Mouse (Mus musculus): Measurements from ENCODE around the gene Brpf3. TPM values are rescaled to one million over a fixed set of nuclear protein-coding genes. Genes with fewer than 3 reads are reported as not detected.

Gene Brpf3
- 43.8 and 54.5 TPM in 2 replicates for polyA plus RNA-seq (2012; rRNA removed)

DNA sequence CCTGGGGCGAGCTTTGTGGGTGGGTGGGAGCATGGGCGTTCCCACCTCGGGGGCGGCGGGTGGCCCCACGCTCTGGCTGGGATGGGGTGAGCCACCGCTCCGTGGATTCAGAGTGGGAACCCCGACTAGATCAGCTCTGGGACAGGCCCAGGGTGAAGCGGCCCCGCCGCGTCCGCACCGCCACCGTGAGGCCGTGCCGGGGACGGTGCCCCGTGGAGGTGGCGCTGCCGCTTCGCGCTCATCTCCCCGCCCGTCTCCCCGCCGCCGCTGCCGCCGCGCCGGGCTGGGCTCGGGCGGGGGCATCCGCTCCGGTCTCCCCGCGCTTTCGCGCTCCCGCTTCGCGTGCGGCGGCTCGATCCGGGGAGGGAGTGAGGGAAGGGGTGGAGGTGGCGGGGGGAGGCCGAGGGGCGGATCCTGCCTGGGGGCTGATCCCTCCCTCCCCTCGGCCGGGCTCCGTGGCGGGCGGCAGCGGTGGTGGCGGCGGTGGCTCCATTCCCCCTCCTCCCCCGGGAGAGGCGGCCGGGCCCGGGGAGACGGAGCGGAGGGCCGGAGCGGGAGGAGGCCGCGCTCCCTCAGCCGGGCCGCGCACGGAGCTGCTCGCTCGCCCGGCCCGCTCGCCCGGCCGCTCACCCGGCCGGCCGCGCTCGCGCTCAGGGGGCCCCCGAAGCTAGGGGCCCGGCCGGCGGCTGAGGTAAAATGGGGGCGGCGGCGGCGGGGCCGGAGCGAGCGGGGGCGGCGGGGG is at the start of gene Brpf3:
TSS of gene Brpf3 (plus strand) at position 420 of the 742 bp plus-strand sequence.

DNA sequence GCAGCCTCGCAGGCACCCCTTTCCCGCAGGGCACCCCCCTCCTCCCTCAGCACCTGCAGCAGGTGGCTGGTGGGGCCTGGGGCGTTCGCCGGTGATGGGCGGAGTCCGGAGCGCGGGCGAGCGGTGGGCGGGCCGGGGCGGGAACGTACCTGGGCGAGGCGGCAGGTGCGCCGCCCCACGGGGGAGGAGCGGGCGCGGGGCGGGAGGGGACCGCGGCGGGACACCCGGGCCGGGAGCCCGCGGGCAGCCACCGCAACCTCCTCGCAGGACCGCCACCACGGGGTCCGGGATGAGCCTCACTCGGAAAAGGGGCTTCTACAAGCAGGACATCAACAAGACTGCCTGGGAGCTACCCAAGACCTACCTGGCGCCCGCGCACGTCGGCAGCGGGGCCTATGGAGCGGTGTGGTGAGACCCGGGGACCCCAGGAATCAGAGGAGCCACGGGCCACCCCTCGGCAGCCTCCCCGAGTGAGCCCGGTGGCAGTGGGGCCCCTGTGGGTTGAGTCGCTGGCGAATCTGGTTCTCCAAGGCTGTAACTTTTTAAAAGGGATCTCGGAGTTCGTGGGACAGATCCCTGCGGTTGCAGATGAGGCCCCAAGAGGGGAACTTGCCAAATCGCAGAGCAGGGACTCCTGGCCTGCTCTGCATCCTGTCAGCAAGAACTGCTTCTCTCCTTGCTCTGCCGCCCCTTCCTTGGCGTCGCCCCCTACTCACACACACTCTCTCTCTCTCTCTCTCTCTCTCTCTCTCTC is 31.6 kb upstream of the Brpf3 start, which contains the start of gene Mapk13:
TSS of gene Mapk13 (plus strand) at position 177 of the 754 bp plus-strand sequence.

DNA sequence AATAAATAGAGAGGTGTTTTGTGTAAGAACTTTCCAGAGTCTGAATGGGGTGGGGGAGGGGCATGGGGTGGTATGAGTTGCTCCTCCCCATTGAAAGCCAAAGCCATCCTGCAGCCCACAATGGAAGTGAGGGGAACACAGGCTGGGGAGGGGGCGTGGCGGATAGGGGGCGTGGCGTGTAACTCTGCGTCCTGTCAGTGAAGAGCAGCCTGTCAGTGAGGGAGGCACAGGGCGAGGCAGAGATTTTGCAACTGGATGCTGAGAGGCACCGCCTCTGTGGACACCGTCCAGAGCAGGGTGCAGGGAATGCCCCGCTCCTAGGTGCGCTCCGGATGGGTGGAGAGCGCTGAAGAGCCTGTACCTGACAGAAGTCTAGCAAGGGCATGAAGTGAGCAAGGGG is 57.3 kb downstream of the Brpf3 start, which contains the start of gene Pnpla1:
TSS of gene Pnpla1 (plus strand) at position 207 of the 400 bp plus-strand sequence.

Other genes starting within 250 kb of the Brpf3 start
- 7.8 and 39.7 TPM in 2 replicates for gene Clps, start 240.3 kb upstream of the Brpf3 start, polyA plus RNA-seq (2012; rRNA removed)
- not detected in 2 replicates for gene Lhfpl5, start 225.4 kb upstream of the Brpf3 start, polyA plus RNA-seq (2012; rRNA removed)
- gene Srpk1, start 178.4 kb upstream of the Brpf3 start, polyA plus RNA-seq (2012; rRNA removed) = 23.2 and 29.3 TPM in 2 replicates
- gene Slc26a8, start 110.9 kb upstream of the Brpf3 start, polyA plus RNA-seq (2012; rRNA removed) = 0.94 and 1.7 TPM in 2 replicates
- gene Mapk14, start 109.8 kb upstream of the Brpf3 start, polyA plus RNA-seq (2012; rRNA removed) = 82.6 and 83.3 TPM in 2 replicates
- 0.56 and 0.62 TPM in 2 replicates for gene AC170998.1, start 75.0 kb upstream of the Brpf3 start, polyA plus RNA-seq (2012; rRNA removed)
- 14.4 and 15.7 TPM in 2 replicates for gene Mapk13, start 31.8 kb upstream of the Brpf3 start, polyA plus RNA-seq (2012; rRNA removed)
- gene Pnpla1, start 57.3 kb downstream of the Brpf3 start, polyA plus RNA-seq (2012; rRNA removed) = 0.08 TPM in 1 of 2 replicates, not detected in the other
- 0.22 and 0.42 TPM in 2 replicates for gene 4930539E08Rik, start 114.2 kb downstream of the Brpf3 start, polyA plus RNA-seq (2012; rRNA removed)
- 1.6 and 2.4 TPM in 2 replicates for gene Pxt1, start 142.8 kb downstream of the Brpf3 start, polyA plus RNA-seq (2012; rRNA removed)
- gene Kctd20, start 150.9 kb downstream of the Brpf3 start, polyA plus RNA-seq (2012; rRNA removed) = 67.4 and 69.9 TPM in 2 replicates
- 57.2 and 142 TPM in 2 replicates for gene Stk38, start 206.9 kb downstream of the Brpf3 start, polyA plus RNA-seq (2012; rRNA removed)
- gene Srsf3, start 231.5 kb downstream of the Brpf3 start, polyA plus RNA-seq (2012; rRNA removed) = 173 and 223 TPM in 2 replicates

Measured in ovary, adult 2 months (tissue).